Mouse (Mus musculus) retina, adult 2 months (tissue): Measurements from ENCODE around the gene 2510039O18Rik.

Experiments used
- DNase-seq: peaks from one replicate; pipeline ENCODE4 v3.0.0-alpha.2; 2012; ENCODE audit warnings: low read depth, low spot score

2510039O18Rik gene

DNA sequence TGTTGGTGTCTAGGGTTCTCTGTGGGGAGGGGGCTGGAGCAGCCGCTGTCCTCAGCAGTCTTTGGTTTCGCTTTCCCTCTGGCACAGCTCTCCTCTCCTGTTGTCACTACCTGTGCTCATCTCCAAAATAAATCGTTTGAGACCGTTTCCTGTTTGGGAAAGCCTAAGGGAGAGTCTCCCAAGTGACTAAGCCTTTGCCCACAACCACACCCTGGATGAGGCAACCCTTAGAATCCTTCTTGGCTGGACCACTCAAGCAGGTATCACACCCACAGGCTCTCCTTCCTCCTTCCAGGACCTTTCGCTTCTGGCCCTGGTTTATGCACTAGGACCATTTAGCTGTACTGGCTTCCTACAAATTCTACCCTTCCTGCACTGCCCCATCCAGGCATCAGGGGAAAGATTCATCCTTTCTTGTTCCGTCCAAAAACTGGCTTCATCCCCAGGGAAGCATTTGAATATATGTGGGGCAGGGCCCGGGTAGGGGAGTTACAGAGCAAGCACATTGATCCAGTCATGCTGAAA is 52.9 kb downstream of the 2510039O18Rik start:
- no peak for DNase-seq

DNA sequence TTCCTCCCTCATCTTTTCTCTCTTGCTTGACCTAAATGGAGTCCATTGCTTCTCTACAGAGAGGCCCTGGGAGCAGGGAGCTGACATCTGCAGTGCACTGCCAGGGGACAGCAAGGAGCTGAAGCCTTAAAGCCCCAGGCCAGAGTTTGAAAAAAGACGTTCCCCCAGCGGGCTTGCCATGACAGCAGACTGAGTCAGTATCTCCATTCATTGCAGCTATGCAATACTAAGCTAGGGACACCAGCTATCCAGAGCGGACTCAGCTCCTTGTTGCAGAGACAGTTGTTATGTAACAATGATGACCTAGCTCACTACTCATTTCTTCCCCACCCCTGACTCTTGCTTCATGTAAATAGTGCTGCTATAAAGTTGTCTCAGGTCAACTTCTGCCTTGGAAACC is 54.6 kb downstream of the 2510039O18Rik start:
- DNase-seq = no peak
